Comparison of ENCODE assay signal across 10 mouse cellular contexts in genomic region chr12:70495282-70495922, GRCm38 (mm10). TPM values are rescaled to one million over a fixed set of nuclear protein-coding genes. Genes with fewer than 3 reads are reported as not detected.
DNase-seq lines count a peak whose midpoint lies in the region; ATAC-seq and TF ChIP-seq lines count a peak whose summit lies in the region.
"Had no signal": no experiment of that assay in that cellular context is flagged by ENCODE, and none has a peak within 500 bp of the region (broad histone marks: within the 10 kb centered on the region; RNA-seq: fewer than 3 reads in every experiment).

No protein-coding gene starts in this region.

- no peak for TF ChIP-seq EP300 in liver, embryonic 14.5 days (IDR thresholded peaks at IDR 0.05; ENCODE audit: low read depth)

- no peaks in the 10 kb centered on the region for H3K36me3 ChIP-seq in liver, embryonic 14.5 days (replicated peaks; ENCODE audit: control insufficient read depth, insufficient read depth, low read depth)
- H3K36me3 ChIP-seq in liver, embryonic 11.5 days (ENCODE audit: control insufficient read depth, insufficient read depth, low read length) = no peaks in the 10 kb centered on the region
- H3K36me3 ChIP-seq in forebrain, postnatal 0 days (ENCODE audit: insufficient read depth) = no peaks in the 10 kb centered on the region
- H3K36me3 ChIP-seq in lung, embryonic 16.5 days (ENCODE audit: control insufficient read depth, insufficient read depth, low read length) = no peaks in the 10 kb centered on the region
- H3K36me3 ChIP-seq: limb, embryonic 13.5 days; stomach, embryonic 15.5 days had no signal

- peak; percentile 18 for DNase-seq in adrenal gland, adult 2 months
- no peak for DNase-seq in adrenal gland, adult 8-10 months
- no peak for DNase-seq in liver, embryonic 14.5 days (ENCODE audit: low read depth in 3 of 3, low spot score in 3 of 3)
- no peak for DNase-seq in liver, embryonic 11.5 days (ENCODE audit: low spot score)
- peak; percentile 80 for DNase-seq in forebrain, postnatal 0 days
- DNase-seq in urinary bladder, postnatal 4 days (ENCODE audit: low spot score in 2 of 2) = no peak
- DNase-seq in gastrocnemius, postnatal 4 days (ENCODE audit: low spot score in 2 of 2) = no peak

- H3K4me3 ChIP-seq in liver, embryonic 14.5 days (ENCODE audit: insufficient read depth in 1 of 2, low read depth in 2 of 2, low read length in 2 of 2) = no peak overlapping the region
- no peak overlapping the region for H3K4me3 ChIP-seq in liver, embryonic 11.5 days (ENCODE audit: low read depth, low read length)
- no peak overlapping the region for H3K4me3 ChIP-seq in forebrain, postnatal 0 days (ENCODE audit: low read depth, low read length)
- no peak overlapping the region for H3K4me3 ChIP-seq in lung, embryonic 16.5 days (ENCODE audit: low read length)
- H3K4me3 ChIP-seq: limb, embryonic 13.5 days; stomach, embryonic 15.5 days had no signal

- H3K9ac ChIP-seq in liver, embryonic 14.5 days (replicated peaks) = no peak overlapping the region
- no peak overlapping the region for H3K9ac ChIP-seq in liver, embryonic 11.5 days (ENCODE audit: low read depth, low read length)
- no peak overlapping the region for H3K9ac ChIP-seq in forebrain, postnatal 0 days
- H3K9ac ChIP-seq in lung, embryonic 16.5 days (ENCODE audit: low read length) = no peak overlapping the region
- H3K9ac ChIP-seq: limb, embryonic 13.5 days; stomach, embryonic 15.5 days had no signal

- no peak for ATAC-seq in liver, embryonic 14.5 days (ENCODE audit: insufficient read depth)
- no peak for ATAC-seq in liver, embryonic 11.5 days (replicated peaks; ENCODE audit: low FRiP score)
- peak; percentile 41; the same call in 1 of the 2 replicates for ATAC-seq in forebrain, postnatal 0 days
- peak; percentile 51 for ATAC-seq in lung, embryonic 16.5 days (ENCODE audit: low read depth)

- no peaks in the 10 kb centered on the region for H3K27me3 ChIP-seq in liver, embryonic 14.5 days (ENCODE audit: control insufficient read depth, insufficient read depth, low read length)
- no peaks in the 10 kb centered on the region for H3K27me3 ChIP-seq in liver, embryonic 11.5 days (replicated peaks; ENCODE audit: control insufficient read depth, insufficient read depth, low read length)
- H3K27me3 ChIP-seq in forebrain, postnatal 0 days (ENCODE audit: insufficient read depth, low read length) = no peaks in the 10 kb centered on the region
- no peaks in the 10 kb centered on the region for H3K27me3 ChIP-seq in lung, embryonic 16.5 days (ENCODE audit: control insufficient read depth, insufficient read depth, low read depth, low read length)
- H3K27me3 ChIP-seq: limb, embryonic 13.5 days; stomach, embryonic 15.5 days had no signal

- H3K4me1 ChIP-seq in liver, embryonic 14.5 days (replicated peaks; ENCODE audit: control insufficient read depth in 2 of 2, insufficient read depth in 2 of 2, low read length in 1 of 2) = no peaks in the 10 kb centered on the region
- no peaks in the 10 kb centered on the region for H3K4me1 ChIP-seq in liver, embryonic 11.5 days (replicated peaks; ENCODE audit: control insufficient read depth, insufficient read depth, low read length)
- 0 out of 2 replicates have a peak, but pooled peaks cover 7% of the 10 kb centered on the region for H3K4me1 ChIP-seq in forebrain, postnatal 0 days (ENCODE audit: insufficient read depth)
- no peaks in the 10 kb centered on the region for H3K4me1 ChIP-seq in lung, embryonic 16.5 days (replicated peaks; ENCODE audit: control insufficient read depth, insufficient read depth, low read length)
- H3K4me1 ChIP-seq: stomach, embryonic 15.5 days had no signal

- WGBS in liver, embryonic 14.5 days (ENCODE audit: insufficient replicate concordance) = 52% methylated on average over 4 of the region's 4 CpGs
- WGBS in liver, embryonic 11.5 days = 60% methylated on average over 4 of the region's 4 CpGs
- 20% methylated on average over 4 of the region's 4 CpGs for WGBS in forebrain, postnatal 0 days
- 45% methylated on average over 4 of the region's 4 CpGs for WGBS in lung, embryonic 16.5 days

- TF ChIP-seq CTCF in liver, embryonic 14.5 days (IDR thresholded peaks at IDR 0.05; ENCODE audit: low read depth) = peak; percentile 8; the same call in 1 of the 2 replicates
- TF ChIP-seq CTCF in forebrain, postnatal 0 days (IDR thresholded peaks at IDR 0.05; ENCODE audit: low read depth) = peak; percentile 81

- no peak overlapping the region for H3K27ac ChIP-seq in liver, embryonic 14.5 days
- no peak overlapping the region for H3K27ac ChIP-seq in liver, embryonic 11.5 days (ENCODE audit: low read depth, low read length)
- no peak overlapping the region for H3K27ac ChIP-seq in forebrain, postnatal 0 days (ENCODE audit: low read depth, low read length)
- no peak overlapping the region for H3K27ac ChIP-seq in lung, embryonic 16.5 days (ENCODE audit: low read length)
- H3K27ac ChIP-seq: limb, embryonic 13.5 days; stomach, embryonic 15.5 days had no signal

- no peaks in the 10 kb centered on the region for H3K9me3 ChIP-seq in liver, embryonic 14.5 days (ENCODE audit: control insufficient read depth, low read length)
- no peaks in the 10 kb centered on the region for H3K9me3 ChIP-seq in liver, embryonic 11.5 days (ENCODE audit: control insufficient read depth, low read length)
- H3K9me3 ChIP-seq in forebrain, postnatal 0 days (ENCODE audit: low read length) = no peaks in the 10 kb centered on the region
- H3K9me3 ChIP-seq in lung, embryonic 16.5 days (ENCODE audit: control insufficient read depth, low read length) = no peaks in the 10 kb centered on the region
- H3K9me3 ChIP-seq: limb, embryonic 13.5 days; stomach, embryonic 15.5 days had no signal

- no peak overlapping the region for H3K4me2 ChIP-seq in liver, embryonic 14.5 days (ENCODE audit: low read depth)
- no peak overlapping the region for H3K4me2 ChIP-seq in liver, embryonic 11.5 days
- no peak overlapping the region for H3K4me2 ChIP-seq in forebrain, postnatal 0 days (ENCODE audit: low read depth)
- no peak overlapping the region for H3K4me2 ChIP-seq in lung, embryonic 16.5 days (ENCODE audit: low read depth, low read length)
- H3K4me2 ChIP-seq: limb, embryonic 13.5 days; stomach, embryonic 15.5 days had no signal

RNA-seq across cellular contexts. Expression of gene Tmx1, which starts 42.5 kb away (rescaled TPM):
- 10 to 100 TPM; 40.7 to 41.1 TPM for total RNA-seq in adrenal gland, adult 2 months (2021)
- polyA plus RNA-seq in adrenal gland, adult 2 months (2012; rRNA removed) = 3.3 and 3.8 TPM in 2 replicates
- total RNA-seq in adrenal gland, adult 8-10 months (2022) = 10 to 100 TPM; 38.9 to 45.9 (median 43.5) TPM
- 19.7 and 32.9 TPM in 2 replicates for polyA plus RNA-seq in liver, embryonic 14.5 days (2012; rRNA removed)
- 86.2 and 87.8 TPM in 2 replicates for polyA plus RNA-seq in liver, embryonic 14.5 days (2014; fragmentation: Nextera tagmentation; extraction: Ambion mirVana)
- 115 and 140 TPM in 2 replicates for polyA plus RNA-seq in liver, embryonic 11.5 days (2014; fragmentation: Nextera tagmentation; extraction: Ambion mirVana)
- 81.2 and 93.4 TPM in 2 replicates for total RNA-seq in forebrain, postnatal 0 days (2014; rRNA removed)
- polyA plus RNA-seq in forebrain, postnatal 0 days (2015; fragmentation: Nextera tagmentation; extraction: Ambion mirVana) = 76.7 and 113 TPM in 2 replicates
- 121 and 126 TPM in 2 replicates for polyA plus RNA-seq in lung, embryonic 16.5 days (2015; fragmentation: Nextera tagmentation; extraction: Ambion mirVana)
- total RNA-seq in gastrocnemius, postnatal 4 days (2021) = 10 to 100 TPM; 18.3 to 21.4 TPM

Comparison
In these comparisons a context has a peak if more than half of its experiments do, and no peak if none do; other contexts are left out.
1. DNase-seq: peak in adrenal gland, adult 2 months (single experiment) and forebrain, postnatal 0 days (single experiment); none in adrenal gland, adult 8-10 months (single experiment), liver, embryonic 14.5 days (0 of 3), liver, embryonic 11.5 days (single experiment), urinary bladder, postnatal 4 days (0 of 2) and gastrocnemius, postnatal 4 days (0 of 2).
2. ATAC-seq: peak in forebrain, postnatal 0 days (single experiment) and lung, embryonic 16.5 days (single experiment); none in liver, embryonic 14.5 days (single experiment) and liver, embryonic 11.5 days (single experiment).